Mouse (Mus musculus) olfactory bulb, adult 2 months (tissue): ENCODE measurements at regions not wholly inside any gene's neighbourhood (a gene's known extent, or its start where the extent isn't known, plus 50 kb on each side); places are given as distances from the start of the nearest gene placed in this dataset.

Experiments used
- CTCF ChIP-seq: fragments of 200-500 bp; IDR thresholded peaks from 2 replicates; pipeline ENCODE4 v1.5.1; 2012; ENCODE audit warnings: low read depth, mild to moderate bottlenecking, low read length, moderate library complexity; ENCODE audit not compliant: insufficient read depth
- POLR2A ChIP-seq: fragments of 200-500 bp; IDR thresholded peaks from 2 replicates; pipeline ENCODE4 v1.6.1; 2012; ENCODE audit warnings: mild to moderate bottlenecking, low read depth, low read length, moderate library complexity; ENCODE audit not compliant: insufficient read depth

GRCm38 (mm10) chr10:122603960-122604359, 74.6 kb upstream of the Ppm1h start:
- no peak for TF ChIP-seq CTCF
- no peak for TF ChIP-seq POLR2A
